Comparison of ENCODE assay signal across 20 mouse cellular contexts in genomic region chr5:125162461-125162860, GRCm38 (mm10). TPM values are rescaled to one million over a fixed set of nuclear protein-coding genes. Genes with fewer than 3 reads are reported as not detected.
A peak's percentile ranks its signal among the peaks of the same experiment; 100 is the strongest.
DNase-seq lines count a peak whose midpoint lies in the region; ATAC-seq and TF ChIP-seq lines count a peak whose summit lies in the region.
"Had no signal": no experiment of that assay in that cellular context is flagged by ENCODE, and none has a peak within 500 bp of the region (broad histone marks: within the 10 kb centered on the region; RNA-seq: fewer than 3 reads in every experiment).

No protein-coding gene starts in this region.

- ATAC-seq in hindbrain, embryonic 13.5 days (ENCODE audit: low FRiP score): no peak
- no peak for ATAC-seq in hindbrain, postnatal 0 days
- ATAC-seq in midbrain, embryonic 12.5 days (ENCODE audit: low FRiP score, low read depth): no peak
- ATAC-seq in midbrain, postnatal 0 days (ENCODE audit: low FRiP score): no peak
- ATAC-seq: forebrain, embryonic 14.5 days; intestine, postnatal 0 days had no signal

- H3K4me1 ChIP-seq in hindbrain, embryonic 13.5 days (replicated peaks): peaks cover 97% of the 10 kb centered on the region
- peaks cover 58% of the 10 kb centered on the region for H3K4me1 ChIP-seq in hindbrain, postnatal 0 days (ENCODE audit: insufficient read depth, low read length)
- peaks cover 83% of the 10 kb centered on the region for H3K4me1 ChIP-seq in midbrain, embryonic 12.5 days
- peaks cover 55% of the 10 kb centered on the region for H3K4me1 ChIP-seq in midbrain, postnatal 0 days (ENCODE audit: insufficient read depth, low read length)
- H3K4me1 ChIP-seq in E14TG2a.4 (replicated peaks; ENCODE audit: low read depth, low read length): peaks cover 95% of the 10 kb centered on the region

- H3K36me3 ChIP-seq in hindbrain, embryonic 13.5 days: no peaks in the 10 kb centered on the region
- H3K36me3 ChIP-seq in hindbrain, postnatal 0 days (ENCODE audit: insufficient read depth, low read length): no peaks in the 10 kb centered on the region
- no peaks in the 10 kb centered on the region for H3K36me3 ChIP-seq in midbrain, embryonic 12.5 days
- H3K36me3 ChIP-seq in midbrain, postnatal 0 days (ENCODE audit: insufficient read depth, low read length): no peaks in the 10 kb centered on the region
- peaks cover 21% of the 10 kb centered on the region for H3K36me3 ChIP-seq in E14TG2a.4 (ENCODE audit: insufficient read depth, low read length)
- H3K36me3 ChIP-seq: heart, embryonic 15.5 days had no signal

- H3K9ac ChIP-seq in hindbrain, embryonic 13.5 days: peak overlapping the region; percentile 35; the same call in 1 of the 2 replicates
- H3K9ac ChIP-seq in hindbrain, postnatal 0 days (replicated peaks; ENCODE audit: low read length): no peak overlapping the region
- no peak overlapping the region for H3K9ac ChIP-seq in midbrain, embryonic 12.5 days (replicated peaks)
- H3K9ac ChIP-seq in midbrain, postnatal 0 days (replicated peaks; ENCODE audit: low read length, poor library complexity, severe bottlenecking): no peak overlapping the region
- H3K9ac ChIP-seq: heart, embryonic 15.5 days had no signal

- no peak for TF ChIP-seq CTCF in hindbrain, postnatal 0 days (IDR thresholded peaks at IDR 0.05; ENCODE audit: low read depth)
- no peak for TF ChIP-seq CTCF in midbrain, postnatal 0 days (IDR thresholded peaks at IDR 0.05)
- no peak for TF ChIP-seq CTCF in E14TG2a.4 (conservative IDR thresholded peaks at IDR 0.05; ENCODE audit: low read length)

- 87% methylated on average over 1 of the region's 3 CpGs for WGBS in hindbrain, embryonic 13.5 days
- 79% methylated on average over 1 of the region's 3 CpGs for WGBS in hindbrain, postnatal 0 days
- 40% methylated on average over 2 of the region's 3 CpGs for WGBS in midbrain, embryonic 12.5 days
- WGBS in midbrain, postnatal 0 days: 100% methylated on average over 1 of the region's 3 CpGs

- H3K4me3 ChIP-seq in hindbrain, embryonic 13.5 days: no peak overlapping the region
- no peak overlapping the region for H3K4me3 ChIP-seq in hindbrain, postnatal 0 days (ENCODE audit: low read length)
- H3K4me3 ChIP-seq in midbrain, embryonic 12.5 days: no peak overlapping the region
- H3K4me3 ChIP-seq in midbrain, postnatal 0 days (ENCODE audit: low read depth, low read length): no peak overlapping the region
- H3K4me3 ChIP-seq in E14TG2a.4 (replicated peaks; ENCODE audit: low read length): peak overlapping the region; percentile 23; the same call in 1 of the 2 replicates
- H3K4me3 ChIP-seq: embryonic facial prominence, embryonic 10.5 days; heart, adult 2 months; heart, embryonic 15.5 days had no signal

- H3K9me3 ChIP-seq in hindbrain, embryonic 13.5 days: no peaks in the 10 kb centered on the region
- no peaks in the 10 kb centered on the region for H3K9me3 ChIP-seq in hindbrain, postnatal 0 days (ENCODE audit: low read length)
- H3K9me3 ChIP-seq in midbrain, embryonic 12.5 days: no peaks in the 10 kb centered on the region
- H3K9me3 ChIP-seq in midbrain, postnatal 0 days (ENCODE audit: low read length): no peaks in the 10 kb centered on the region
- no peaks in the 10 kb centered on the region for H3K9me3 ChIP-seq in E14TG2a.4 (ENCODE audit: low read length)
- H3K9me3 ChIP-seq: embryonic facial prominence, embryonic 10.5 days; heart, embryonic 15.5 days had no signal

- H3K27ac ChIP-seq in hindbrain, embryonic 13.5 days: peak overlapping the region; percentile 81; the same call in 1 of the 2 replicates
- no peak overlapping the region for H3K27ac ChIP-seq in hindbrain, postnatal 0 days
- H3K27ac ChIP-seq in midbrain, embryonic 12.5 days (replicated peaks): 0 out of 2 replicates have a peak overlapping the region, but pooled peaks have one; percentile 73
- H3K27ac ChIP-seq in midbrain, postnatal 0 days (ENCODE audit: low read depth, low read length): no peak overlapping the region
- H3K27ac ChIP-seq: heart, adult 2 months had no signal

- no peak for DNase-seq in hindbrain, postnatal 0 days (ENCODE audit: low spot score)
- DNase-seq in midbrain, postnatal 0 days (ENCODE audit: low spot score): no peak
- DNase-seq in ES-CJ7 (ENCODE audit: low read depth, low spot score): peak; percentile 86
- no peak for DNase-seq in yolk sac, embryonic 10.5 days (ENCODE audit: low spot score)
- DNase-seq in layer of hippocampus, postnatal 25 days (ENCODE audit: extremely low spot score in 1 of 2, low spot score in 1 of 2): no peak
- DNase-seq: adrenal gland, adult 2 months; adrenal gland, postnatal 36 days; cerebellum, postnatal 10 days; gastrocnemius, postnatal 14 days; heart, adult 2 months; heart, postnatal 14 days had no signal

- no peaks in the 10 kb centered on the region for H3K27me3 ChIP-seq in hindbrain, embryonic 13.5 days
- no peaks in the 10 kb centered on the region for H3K27me3 ChIP-seq in hindbrain, postnatal 0 days (ENCODE audit: insufficient read depth, low read length)
- 0 out of 2 replicates have a peak, but pooled peaks cover 2% of the 10 kb centered on the region for H3K27me3 ChIP-seq in midbrain, embryonic 12.5 days
- no peaks in the 10 kb centered on the region for H3K27me3 ChIP-seq in midbrain, postnatal 0 days (ENCODE audit: insufficient read depth, low read length)
- no peaks in the 10 kb centered on the region for H3K27me3 ChIP-seq in E14TG2a.4 (ENCODE audit: insufficient read depth, low read length)
- H3K27me3 ChIP-seq: CH12.LX; heart, embryonic 15.5 days had no signal

- H3K4me2 ChIP-seq in hindbrain, embryonic 13.5 days: no peak overlapping the region
- H3K4me2 ChIP-seq in hindbrain, postnatal 0 days (ENCODE audit: low read depth, low read length): no peak overlapping the region
- H3K4me2 ChIP-seq in midbrain, embryonic 12.5 days (replicated peaks): no peak overlapping the region
- no peak overlapping the region for H3K4me2 ChIP-seq in midbrain, postnatal 0 days (ENCODE audit: low read depth, low read length, poor library complexity, severe bottlenecking)
- H3K4me2 ChIP-seq: heart, embryonic 11.5 days; heart, embryonic 15.5 days had no signal

RNA-seq across cellular contexts. Expression of gene Ncor2, which starts 16.6 kb away (rescaled TPM):
- polyA plus RNA-seq in hindbrain, embryonic 13.5 days (2015; fragmentation: Nextera tagmentation; extraction: Ambion mirVana): 24.8 and 25.1 TPM in 2 replicates
- total RNA-seq in hindbrain, postnatal 0 days (2014; rRNA removed): 35.4 and 37.5 TPM in 2 replicates
- polyA plus RNA-seq in hindbrain, postnatal 0 days (2015; fragmentation: Nextera tagmentation; extraction: Ambion mirVana): 20.9 and 22.7 TPM in 2 replicates
- 24.5 and 25.1 TPM in 2 replicates for polyA plus RNA-seq in midbrain, embryonic 12.5 days (2016; fragmentation: Nextera tagmentation; extraction: Ambion mirVana)
- total RNA-seq in midbrain, postnatal 0 days (2014; rRNA removed): 22.8 and 37.8 TPM in 2 replicates
- polyA plus RNA-seq in midbrain, postnatal 0 days (2015; fragmentation: Nextera tagmentation; extraction: Ambion mirVana): 15.5 and 17.8 TPM in 2 replicates
- 100 to 1,000 TPM; 229 to 297 TPM for total RNA-seq in layer of hippocampus, postnatal 25 days (2021)

Comparison
In these comparisons a context has a peak if more than half of its experiments do, and no peak if none do; other contexts are left out.
1. H3K27ac ChIP-seq: peak in hindbrain, embryonic 13.5 days (single experiment) and midbrain, embryonic 12.5 days (single experiment); none in hindbrain, postnatal 0 days (single experiment) and midbrain, postnatal 0 days (single experiment).